Mouse (Mus musculus) CD4-positive, CD25-positive, alpha-beta regulatory T cell, adult 2 months (primary cell): ENCODE measurements around the gene Kcnj12.

Experiments
- DNase-seq: peaks from one replicate; pipeline ENCODE4 v3.0.0-alpha.2; 2012; ENCODE audit warnings: low read depth, low spot score

Gene Kcnj12

GRCm38 (mm10) chr11:61022550-61023391 is at the start of gene Kcnj12:
Kcnj12 (plus strand) TSS chr11:61022564.
- no peak for DNase-seq

GRCm38 (mm10) chr11:60975097-60975496 is 47.3 kb upstream of the Kcnj12 start:
- no peak for DNase-seq

- no peak for DNase-seq
These were observed 46.1 kb upstream of the Kcnj12 start for GRCm38 (mm10) chr11:60976234-60976633.

DNA sequence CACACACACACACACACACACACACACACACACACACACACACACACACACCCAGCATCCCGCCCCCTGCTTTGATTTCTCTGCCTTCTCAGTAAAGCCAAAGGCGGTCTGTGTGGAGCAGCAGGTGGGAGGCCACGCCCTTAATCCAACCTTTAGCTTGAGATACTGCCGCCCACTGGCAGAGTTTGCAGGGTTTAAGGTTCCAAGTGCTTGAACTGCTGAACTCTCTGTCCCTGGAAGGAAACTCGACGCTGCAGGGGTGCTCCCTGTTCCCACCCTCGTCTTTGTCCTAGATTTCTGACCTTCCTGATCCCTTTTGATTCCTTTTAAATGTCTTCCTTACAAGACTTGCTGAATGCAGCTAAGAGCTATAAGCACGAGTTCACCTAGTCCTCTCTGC is 45.6 kb upstream of the Kcnj12 start:
- peak; percentile 51 for DNase-seq

DNA sequence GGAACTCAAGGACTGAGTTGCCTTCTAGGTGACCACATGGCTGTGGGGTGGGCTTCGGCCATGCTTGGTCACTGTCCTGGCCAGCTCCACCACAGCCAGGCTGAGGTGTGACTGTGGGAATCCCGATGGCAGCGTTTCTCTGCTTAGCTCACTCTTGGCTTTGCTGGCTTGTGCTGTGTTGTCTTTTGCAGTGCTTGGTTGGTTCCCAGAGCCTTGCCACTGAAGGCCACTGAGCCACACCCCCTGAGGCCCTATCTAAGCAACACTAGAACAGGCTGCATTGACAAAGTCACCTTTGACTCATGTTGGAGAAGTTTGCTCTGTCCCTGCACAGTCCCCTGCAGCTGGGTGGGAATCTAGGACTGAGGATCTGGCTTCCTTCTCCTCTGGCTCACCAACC is 45.2 kb upstream of the Kcnj12 start:
- DNase-seq = no peak

- no peak for DNase-seq
These were observed 43.7 kb upstream of the Kcnj12 start for GRCm38 (mm10) chr11:60978658-60979057.

DNA sequence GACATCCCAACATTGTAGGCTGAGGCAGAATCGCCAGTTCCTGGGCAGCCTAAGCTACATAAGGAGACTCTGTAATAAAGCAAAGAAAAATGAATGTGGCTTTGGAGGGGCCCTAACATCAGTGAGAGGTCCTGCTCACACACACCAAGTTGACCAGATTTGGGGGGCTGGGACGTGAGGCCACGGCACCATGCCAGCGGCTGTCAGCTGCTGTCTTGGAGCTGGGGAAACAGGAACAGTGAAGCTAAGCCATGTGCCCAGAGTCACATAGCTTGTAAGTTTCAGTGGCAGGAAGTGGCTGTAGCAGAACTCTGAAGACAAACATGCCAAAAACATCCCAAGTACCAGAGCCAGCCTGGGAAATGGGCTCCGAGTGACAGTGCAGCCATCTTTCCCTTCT is 42.6 kb upstream of the Kcnj12 start:
- DNase-seq = no peak

- no peak for DNase-seq
These were observed 40.5 kb upstream of the Kcnj12 start for GRCm38 (mm10) chr11:60981693-60982486.

DNA sequence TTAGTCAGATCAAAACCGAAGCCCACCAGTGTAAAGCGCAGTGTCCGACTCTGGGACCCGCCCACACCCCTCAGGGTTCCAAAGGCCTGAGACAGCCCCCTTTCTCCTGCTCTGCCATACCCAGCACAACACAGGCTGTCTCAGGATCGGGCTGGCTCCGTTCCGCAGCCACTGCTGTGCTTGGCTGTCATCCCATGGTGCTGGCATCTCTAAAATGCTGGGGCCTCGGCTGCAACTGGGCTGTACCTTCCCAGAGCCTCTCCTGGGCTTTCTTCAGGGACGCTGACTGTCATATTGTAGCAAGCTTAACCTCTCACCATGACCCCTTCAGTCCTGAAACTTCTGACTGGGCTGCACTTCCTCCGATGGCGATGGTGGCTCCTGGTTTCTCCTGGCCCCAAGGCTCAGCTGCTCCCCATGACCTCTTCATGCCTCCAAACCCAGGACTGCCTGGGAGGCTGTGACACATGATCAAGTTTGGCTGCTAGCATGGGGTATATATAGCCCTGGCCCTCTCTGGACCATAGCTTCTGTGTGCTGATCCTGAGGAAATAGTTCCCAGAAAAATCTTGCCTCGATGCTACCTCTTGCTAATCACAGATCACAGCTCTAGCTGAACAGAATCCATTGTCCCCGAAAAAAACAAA is 37.3 kb upstream of the Kcnj12 start:
- DNase-seq = no peak

DNA sequence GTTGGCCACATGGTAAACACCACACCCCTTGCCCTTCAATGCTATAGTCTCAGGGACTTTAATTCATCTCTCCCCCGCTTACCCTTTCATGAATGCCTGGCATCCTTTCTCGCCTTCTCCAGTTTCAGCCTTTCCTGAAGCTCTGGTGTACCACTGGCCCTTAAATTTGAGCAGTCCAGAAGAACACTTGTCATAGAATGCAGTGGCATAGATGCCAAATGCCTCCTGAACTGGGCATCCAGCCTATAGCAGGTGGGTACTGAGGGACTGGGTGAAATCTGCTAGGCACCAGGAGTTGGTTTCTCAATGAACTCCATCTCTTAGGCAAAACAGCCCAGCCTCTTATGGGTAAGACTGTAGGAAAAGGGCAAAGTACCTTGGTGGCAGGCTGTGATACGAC is 31.9 kb upstream of the Kcnj12 start:
- no peak for DNase-seq

GRCm38 (mm10) chr11:61002736-61003135 is 19.6 kb upstream of the Kcnj12 start:
- DNase-seq = no peak

DNA sequence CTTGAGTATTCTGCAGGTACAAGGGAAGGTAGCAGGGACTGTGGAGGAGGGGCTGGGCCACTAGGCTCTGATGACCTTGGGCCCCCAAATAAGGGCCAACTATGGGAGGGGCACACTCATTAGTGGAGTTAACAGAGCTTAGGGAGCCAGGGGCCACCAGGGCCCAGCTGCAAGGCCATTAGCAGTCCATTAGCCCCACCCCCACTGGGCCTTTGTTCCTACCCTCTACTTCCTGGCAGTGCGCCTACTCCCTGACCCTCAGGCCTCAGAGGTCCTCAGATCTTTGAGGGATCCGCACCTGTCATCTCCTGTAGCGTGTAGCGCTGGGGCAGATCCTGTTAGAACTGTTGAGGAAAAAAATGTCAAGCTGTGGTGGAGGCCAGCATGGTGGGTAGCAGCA is 18.3 kb upstream of the Kcnj12 start:
- DNase-seq = no peak

DNA sequence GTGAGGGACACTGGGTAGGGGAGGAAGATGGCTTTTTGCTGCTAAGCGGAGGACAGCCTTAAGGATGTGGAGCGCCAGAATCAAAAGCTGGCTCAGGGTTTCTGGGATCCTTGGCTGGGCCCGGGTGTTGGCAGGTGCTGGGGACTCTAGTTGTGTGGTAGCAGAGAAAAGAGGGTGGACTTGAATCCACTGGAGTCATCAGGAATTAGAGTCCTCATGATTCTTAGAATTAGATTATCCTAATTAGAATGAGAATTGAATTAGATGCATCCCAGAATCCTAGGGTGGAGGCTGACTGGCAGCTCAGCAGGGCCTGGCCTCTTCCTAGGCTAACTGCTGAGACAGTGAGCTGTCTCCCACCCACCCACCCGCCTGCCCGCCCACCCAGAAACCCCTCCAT is 17.6 kb upstream of the Kcnj12 start:
- DNase-seq = no peak

DNA sequence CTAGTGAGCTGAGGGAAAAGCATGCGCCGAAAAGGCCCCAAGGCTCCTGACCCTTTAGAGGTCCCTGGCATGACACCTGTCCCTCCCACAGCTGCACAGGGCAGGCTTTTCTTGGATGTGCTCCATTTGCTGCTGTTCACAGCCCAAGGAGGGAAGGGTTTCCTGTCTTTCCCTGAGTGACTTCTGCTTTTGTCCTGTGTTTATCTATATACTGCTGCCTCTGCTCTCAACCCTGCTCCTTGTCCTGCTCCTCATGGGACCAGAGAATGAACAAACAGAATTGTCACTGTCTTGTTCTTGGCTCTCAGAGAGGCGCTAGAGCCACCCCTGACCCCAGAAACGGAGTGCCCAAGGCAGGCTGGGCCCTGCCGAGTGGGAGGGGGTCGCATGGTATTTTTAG is 17.0 kb upstream of the Kcnj12 start:
- no peak for DNase-seq

- DNase-seq = no peak
These were observed 10.5 kb upstream of the Kcnj12 start for GRCm38 (mm10) chr11:61011736-61012294.

DNA sequence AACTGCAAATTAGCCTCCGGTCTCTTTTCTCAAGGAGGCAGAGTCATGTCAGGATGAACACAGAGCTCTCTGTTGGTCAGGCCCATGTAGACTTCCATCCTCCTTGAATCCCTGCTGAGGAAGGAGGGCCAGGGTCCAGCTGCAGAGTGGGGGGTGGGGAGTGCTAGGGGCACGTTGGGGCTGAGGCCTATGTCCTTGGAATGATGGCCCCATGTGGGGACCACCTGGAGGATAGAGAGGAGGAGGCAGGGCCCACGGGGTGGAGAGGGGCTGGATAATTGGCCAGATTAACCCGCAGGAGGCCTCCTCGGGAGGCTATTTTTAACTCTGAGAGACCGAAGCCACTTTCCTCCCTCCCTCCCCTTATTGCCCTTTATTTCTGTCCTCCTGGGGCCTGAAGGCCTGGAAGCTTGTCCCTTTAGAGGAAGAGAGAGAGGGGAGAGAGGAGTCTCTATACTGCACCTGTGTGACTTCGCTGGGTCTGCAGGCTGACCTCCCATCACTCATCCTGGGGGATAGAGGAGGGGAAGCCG is 5.4 kb upstream of the Kcnj12 start:
- DNase-seq = no peak

GRCm38 (mm10) chr11:61021129-61021528 is 1.2 kb upstream of the Kcnj12 start:
- DNase-seq = no peak

DNA sequence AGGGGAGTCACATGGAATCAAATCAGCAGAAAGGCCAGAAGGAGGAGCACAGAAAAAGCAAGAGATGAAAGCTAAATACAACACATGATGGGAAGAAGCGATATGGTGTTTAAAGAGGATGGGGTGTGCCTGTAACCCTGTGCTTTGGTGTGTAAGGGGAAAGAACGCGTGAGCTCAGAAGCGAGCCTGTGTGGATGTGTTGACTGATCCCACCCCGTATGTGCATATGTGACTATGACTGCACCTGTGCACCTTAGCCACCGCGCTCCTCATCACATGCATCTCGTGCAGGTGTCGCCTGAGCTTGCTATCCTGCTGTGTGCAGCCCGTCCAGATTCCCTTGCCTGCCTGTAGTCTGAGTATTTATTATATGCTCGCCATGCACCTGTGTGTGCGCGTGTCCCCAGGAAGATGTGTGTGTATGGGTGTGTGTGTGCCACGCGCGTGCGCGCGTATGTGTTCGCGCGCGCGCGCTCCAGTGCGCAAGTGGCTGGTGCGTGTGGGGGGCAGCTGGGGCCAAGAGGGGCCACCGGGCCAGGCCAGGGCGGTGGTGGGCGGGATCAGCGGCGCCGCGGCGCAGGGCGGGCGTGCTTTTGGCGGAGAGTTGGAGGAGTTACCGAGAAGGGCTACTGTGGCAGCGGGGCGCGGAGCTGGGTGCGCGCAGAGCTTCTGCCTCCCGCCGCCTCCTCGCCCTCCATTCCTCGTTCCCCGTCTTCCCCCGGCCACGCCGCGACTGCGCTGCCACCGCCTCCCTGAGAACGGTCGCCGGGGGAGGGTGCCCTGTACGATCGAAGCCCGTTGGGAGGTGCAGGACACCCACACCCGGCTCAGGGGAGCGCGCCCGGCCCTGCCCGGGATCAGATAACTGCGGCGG is 451 bp upstream of the Kcnj12 start:
- no peak for DNase-seq

- no peak for DNase-seq
These were observed 1.2 kb downstream of the Kcnj12 start for GRCm38 (mm10) chr11:61023416-61024200.

- DNase-seq = no peak
These were observed 2.0 kb downstream of the Kcnj12 start for GRCm38 (mm10) chr11:61024388-61024787.
